Mouse (Mus musculus): ENCODE measurements around the gene Psen1. TPM values are rescaled to one million over a fixed set of nuclear protein-coding genes. Genes with fewer than 3 reads are reported as not detected.

The Psen1 gene
- total RNA-seq, 1 experiment from 2014 or later = 89.0 TPM

DNA sequence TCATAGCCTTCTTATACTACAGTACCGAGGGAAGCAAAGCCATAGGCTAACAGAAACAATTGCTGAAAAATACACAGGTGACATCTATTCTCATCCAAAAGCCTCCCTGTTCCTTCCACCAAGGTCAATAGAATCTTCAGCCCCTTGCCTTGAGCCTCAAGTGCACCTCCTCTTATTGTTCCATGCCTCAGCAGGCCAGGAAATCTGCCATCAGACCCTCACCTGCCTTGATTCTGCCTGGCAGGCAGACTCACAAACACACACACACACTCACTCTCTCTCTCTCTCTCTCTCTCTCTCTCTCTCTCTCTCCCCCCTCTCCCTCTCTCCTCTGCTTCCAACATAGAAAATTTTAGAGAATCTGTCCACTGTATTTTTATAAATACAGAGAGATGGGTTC, 31.5 kb downstream of the Psen1 start:
- no peak for ATAC-seq (ENCODE audit: extremely low read depth, insufficient number of reproducible peaks, low FRiP score, poor library complexity, severe bottlenecking)

DNA sequence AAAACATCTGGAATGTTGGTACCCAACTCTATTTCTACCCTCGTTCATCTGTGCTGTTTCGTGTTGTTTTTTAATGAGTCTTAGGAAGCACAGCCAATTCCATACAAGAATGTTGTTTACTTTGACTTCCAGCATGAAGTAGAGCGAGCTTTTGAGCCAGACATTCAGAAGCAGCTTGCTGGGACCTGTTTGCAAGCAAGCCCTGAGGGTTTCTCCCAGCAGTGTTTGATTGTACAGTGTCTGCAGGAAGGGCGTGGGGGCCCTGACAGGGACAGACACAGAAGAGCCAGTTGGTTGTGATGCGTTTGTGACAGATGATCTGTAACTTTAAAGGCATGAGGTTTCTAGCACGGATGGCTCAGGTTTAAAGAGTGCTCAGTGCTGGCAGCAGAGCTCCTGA, 33.3 kb downstream of the Psen1 start:
- no peak for ATAC-seq (ENCODE audit: extremely low read depth, insufficient number of reproducible peaks, low FRiP score, poor library complexity, severe bottlenecking)

DNA sequence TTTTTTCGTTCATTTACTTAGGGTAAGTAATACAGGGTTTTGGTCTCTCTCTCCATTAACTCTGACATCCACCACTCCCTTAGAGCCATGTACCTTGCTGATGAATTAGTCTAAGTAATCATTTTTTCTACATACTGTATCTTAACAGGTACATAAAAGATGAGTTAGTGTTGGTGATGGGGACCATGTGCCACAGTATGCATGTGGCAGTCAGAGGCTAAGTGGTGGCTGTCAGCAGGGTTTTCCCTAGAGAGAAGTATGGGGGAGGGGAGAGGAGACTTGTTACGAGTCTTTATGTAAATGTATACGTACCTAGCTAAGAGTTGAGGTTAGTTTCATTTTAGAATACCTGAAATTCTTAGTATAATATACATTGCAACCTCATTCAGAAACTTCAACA, 35.1 kb downstream of the Psen1 start:
- no peak for ATAC-seq (ENCODE audit: extremely low read depth, insufficient number of reproducible peaks, low FRiP score, poor library complexity, severe bottlenecking)

DNA sequence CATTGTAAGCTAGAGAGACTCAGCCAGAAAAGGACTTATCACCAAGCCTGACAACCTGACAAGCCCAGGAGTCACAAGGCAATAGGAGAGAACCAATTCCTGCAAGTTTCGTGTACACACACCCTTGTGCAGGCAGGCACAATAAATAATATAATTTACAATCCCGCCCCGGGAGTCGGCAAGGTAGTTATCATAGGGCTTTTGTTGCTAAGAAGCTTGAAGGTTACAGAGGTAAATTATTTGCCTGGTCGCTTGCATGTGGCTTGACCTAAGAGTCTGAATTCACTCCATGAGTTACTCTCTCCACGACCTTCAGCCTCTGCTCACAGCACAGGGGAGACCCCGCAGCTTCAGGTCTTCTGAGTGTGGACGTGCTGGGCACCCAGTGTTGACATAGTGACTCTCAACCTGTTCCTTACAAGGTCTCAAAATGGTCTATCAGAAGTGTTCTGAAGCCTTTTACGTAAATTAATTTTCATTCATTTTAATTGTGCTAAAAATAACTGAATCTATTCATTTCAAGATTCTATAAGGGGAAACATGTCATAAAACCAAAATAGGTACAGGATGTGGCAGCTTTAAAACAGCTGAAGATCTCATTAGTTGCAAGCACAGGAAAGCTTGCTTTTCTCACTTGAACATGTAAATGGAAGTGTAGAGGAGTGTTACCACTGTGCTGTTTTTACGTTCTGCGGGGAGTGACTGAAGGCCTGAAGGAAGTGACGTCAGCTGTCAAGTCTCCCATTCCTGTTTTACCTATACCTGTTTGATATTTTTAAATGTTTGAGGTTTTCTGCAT, 38.8 kb downstream of the Psen1 start:
- no peak for ATAC-seq (ENCODE audit: extremely low read depth, insufficient number of reproducible peaks, low FRiP score, poor library complexity, severe bottlenecking)

DNA sequence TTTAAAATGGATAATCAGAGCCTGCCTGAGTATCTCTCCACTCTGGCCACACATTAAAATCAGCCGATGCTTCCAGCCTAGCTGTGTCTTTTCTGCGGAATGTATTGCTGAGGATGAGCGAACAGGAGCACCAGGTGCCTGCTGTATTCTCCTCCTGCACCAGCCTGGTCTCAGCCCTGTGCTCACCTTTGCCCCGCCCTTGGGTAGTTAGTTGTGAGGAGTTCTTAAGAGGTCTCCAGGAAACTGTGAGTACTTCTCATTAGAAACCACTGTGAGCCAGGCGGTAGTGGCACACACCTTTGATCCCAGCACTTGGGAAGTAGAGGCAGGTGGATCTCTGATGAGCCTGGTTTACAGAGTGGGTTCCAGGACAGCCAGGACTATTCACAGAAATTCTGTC, 44.3 kb downstream of the Psen1 start:
- no peak for ATAC-seq (ENCODE audit: extremely low read depth, insufficient number of reproducible peaks, low FRiP score, poor library complexity, severe bottlenecking)

DNA sequence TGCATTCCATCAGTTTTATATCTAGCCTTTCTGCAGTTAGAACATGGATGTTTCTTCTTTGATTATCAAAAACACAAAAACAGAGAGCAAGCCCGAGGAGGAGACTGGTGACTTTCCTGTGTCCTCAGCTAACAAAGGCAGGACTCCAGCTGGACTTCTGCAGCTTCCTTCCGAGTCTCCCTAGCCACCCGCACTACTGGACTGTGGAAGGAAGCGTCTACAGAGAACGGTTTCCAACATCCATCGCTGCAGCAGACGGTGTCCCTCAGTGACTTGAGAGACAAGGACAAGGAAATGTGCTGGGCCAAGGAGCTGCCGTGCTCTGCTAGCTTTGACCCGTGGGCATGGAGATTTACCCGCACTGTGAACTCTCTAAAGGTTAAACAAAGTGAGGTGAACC, 46.1 kb downstream of the Psen1 start:
- no peak for ATAC-seq (ENCODE audit: extremely low read depth, insufficient number of reproducible peaks, low FRiP score, poor library complexity, severe bottlenecking)

DNA sequence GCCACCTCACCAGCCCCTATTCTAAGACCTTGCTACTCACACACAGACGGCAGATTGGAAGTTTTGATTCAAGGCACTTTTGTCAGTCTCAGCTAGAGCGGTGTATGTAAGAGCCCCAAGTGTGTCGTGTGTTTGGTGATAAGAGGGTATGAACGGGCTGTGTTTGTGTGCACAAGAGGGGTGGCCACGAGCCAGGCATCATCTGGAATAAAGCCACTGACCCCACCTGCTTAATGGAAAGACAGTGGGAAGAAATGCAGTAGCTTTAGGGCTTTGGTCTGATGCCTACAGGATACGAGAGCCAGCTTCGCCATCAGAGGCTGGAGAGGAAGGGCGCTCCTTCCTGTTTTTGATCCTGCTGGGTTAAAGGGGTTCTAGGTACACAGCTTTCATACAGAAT, 48.3 kb downstream of the Psen1 start:
- ATAC-seq (ENCODE audit: extremely low read depth, insufficient number of reproducible peaks, low FRiP score, poor library complexity, severe bottlenecking) = no peak

DNA sequence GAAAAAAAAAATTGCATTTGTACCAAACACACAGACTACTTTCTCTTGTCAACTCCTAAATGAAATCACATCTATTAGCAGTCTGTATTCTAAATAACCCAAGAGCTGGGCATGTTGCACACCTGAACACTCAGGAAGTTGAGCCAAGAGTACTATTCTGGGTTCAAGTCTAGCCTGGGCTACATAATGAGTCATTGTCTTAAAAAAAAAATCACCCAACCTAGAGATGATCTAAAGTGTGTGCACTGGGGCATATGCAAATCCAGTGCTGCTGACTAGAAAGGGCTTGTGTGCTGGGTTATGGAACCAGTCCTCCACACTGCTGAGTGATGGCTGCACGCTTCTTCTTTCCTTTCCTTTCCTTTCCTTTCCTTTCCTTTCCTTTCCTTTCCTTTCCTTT, 50.7 kb downstream of the Psen1 start:
- ATAC-seq (ENCODE audit: extremely low read depth, insufficient number of reproducible peaks, low FRiP score, poor library complexity, severe bottlenecking) = no peak

DNA sequence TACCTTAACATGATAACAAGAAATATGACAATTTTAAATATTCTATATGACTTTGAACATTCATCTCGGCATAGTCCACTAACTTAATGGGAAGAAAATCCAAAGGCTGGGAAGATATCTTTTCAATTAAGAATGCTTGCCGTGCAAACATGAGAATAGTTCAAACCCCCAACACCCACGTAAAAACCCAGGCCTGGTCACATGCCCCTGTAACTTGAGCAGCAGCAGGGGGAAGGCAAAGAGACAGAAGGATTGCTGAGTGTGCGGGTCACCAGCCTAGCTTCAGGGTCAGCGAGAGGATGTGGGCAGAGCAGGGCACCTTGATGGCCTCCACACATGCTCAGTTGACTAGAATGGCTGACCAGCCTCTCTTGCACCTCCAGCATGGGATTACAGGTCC, 53.8 kb downstream of the Psen1 start:
- no peak for ATAC-seq (ENCODE audit: extremely low read depth, insufficient number of reproducible peaks, low FRiP score, poor library complexity, severe bottlenecking)

DNA sequence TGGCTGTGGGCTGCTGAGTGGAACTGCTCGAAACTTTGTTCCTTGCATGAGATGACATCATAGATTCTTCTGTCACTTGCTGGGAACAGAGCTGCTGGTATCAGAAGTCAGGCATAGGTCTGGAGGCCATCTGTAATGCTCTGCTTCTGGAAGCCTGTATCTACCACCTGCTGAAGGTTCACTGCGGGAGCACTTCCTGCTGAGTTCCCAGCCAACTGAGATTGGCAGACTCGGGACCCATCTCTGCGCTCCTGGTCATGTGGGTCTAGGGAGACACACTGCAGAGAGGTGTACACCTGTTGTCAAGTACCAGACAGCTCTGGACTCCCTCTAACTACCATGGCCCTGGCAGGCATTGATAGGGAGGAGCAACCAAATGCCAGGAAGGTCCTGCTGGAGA, 54.9 kb downstream of the Psen1 start:
- ATAC-seq (ENCODE audit: extremely low read depth, insufficient number of reproducible peaks, low FRiP score, poor library complexity, severe bottlenecking) = no peak

DNA sequence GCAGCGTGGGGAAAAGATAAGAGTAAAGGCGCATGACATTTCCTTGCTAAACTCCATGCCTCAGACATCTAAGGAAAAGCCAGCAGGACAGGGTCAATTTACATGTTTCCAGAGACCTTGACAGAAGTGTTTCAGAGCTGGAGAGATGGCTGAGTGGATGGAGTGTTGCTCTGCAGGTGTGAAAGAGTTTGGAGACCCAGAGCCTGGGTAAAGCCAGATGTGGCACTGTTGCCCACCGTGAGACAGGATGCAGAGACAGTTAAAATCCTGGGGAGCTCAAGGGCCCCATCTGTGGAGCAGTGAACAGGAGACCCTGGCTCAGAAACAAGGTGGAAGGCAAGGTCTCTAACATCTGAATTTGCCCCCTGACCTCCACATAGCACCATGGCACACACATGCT, 55.8 kb downstream of the Psen1 start:
- ATAC-seq (ENCODE audit: extremely low read depth, insufficient number of reproducible peaks, low FRiP score, poor library complexity, severe bottlenecking) = no peak

DNA sequence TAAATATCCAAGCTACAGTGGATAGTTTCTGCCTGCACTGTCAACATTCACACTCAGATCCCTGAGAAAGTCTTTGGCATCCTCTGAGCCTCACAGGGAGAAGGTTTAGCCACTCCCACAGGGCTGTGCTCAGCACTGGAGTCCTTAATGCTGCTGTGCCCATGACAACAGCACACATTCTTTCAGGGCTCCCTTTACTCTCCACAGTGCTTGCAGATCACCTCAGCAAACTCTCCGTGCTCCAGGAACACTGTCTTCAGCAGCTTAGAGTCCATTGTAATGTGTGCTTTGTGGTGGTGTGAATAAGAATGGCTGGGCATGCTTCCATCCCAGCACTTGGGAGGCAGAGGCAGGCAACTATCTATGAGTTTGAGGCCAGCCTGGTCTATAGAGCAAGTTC, 61.2 kb downstream of the Psen1 start:
- no peak for ATAC-seq (ENCODE audit: extremely low read depth, insufficient number of reproducible peaks, low FRiP score, poor library complexity, severe bottlenecking)

DNA sequence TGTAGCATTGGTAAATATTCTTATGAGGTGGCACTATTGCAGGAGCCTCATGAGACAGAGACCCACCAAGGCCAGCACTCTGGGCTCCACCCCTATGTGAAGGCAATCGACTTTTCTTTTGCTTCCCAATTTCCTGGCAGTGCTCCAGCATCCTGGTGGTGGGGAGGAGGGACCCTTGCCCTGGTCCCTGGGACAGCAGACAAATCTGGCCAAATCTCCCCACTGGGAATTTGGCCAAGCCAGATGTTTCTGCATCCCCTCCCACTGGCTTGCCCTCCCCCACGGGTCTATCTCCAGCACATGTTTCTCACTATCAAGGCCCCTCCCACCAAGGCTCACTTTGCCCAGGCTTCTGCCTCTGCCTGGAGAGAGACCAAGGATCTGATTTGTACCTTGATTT, 64.5 kb downstream of the Psen1 start:
- no peak for ATAC-seq (ENCODE audit: extremely low read depth, insufficient number of reproducible peaks, low FRiP score, poor library complexity, severe bottlenecking)

DNA sequence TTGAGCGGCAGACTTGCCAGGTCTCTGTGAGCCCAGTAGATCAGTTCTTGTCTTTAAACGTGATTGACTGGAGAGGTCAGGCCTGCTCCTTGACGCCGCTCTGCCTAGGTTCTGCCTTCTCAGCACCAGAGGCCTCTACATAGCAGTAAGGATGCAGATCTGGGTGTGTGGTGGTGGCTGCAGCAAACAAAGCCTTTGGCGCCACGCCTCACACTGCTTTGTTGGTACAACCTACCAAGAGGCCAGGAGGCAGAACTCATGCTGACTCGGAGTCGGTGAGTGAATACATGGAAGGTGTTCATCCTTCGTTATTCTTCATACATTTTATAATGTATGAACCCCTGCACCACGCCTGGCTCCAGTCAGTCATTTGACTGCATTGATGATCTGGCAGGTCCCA, 70.8 kb downstream of the Psen1 start:
- no peak for ATAC-seq (ENCODE audit: extremely low read depth, insufficient number of reproducible peaks, low FRiP score, poor library complexity, severe bottlenecking)

DNA sequence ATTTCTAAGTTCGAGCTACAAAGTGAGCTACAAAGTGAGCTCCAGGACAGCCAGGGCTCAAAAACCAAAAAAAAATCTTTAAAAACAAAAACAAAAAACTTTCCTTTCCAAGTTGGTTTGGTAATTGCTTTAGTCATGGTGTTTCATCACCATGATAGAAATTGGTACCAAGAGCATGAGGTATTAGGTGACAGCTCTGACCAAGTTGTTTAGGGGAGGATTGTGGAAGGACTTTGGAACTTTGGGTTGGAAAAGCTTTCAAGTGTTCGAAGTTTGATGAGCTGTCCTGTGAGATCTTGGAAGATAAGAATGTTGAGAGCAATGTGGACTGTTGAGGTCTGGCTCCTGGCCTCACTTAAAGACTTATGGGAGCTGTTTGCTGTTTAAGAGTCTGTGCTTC, 72.2 kb downstream of the Psen1 start:
- ATAC-seq (ENCODE audit: extremely low read depth, insufficient number of reproducible peaks, low FRiP score, poor library complexity, severe bottlenecking) = no peak

DNA sequence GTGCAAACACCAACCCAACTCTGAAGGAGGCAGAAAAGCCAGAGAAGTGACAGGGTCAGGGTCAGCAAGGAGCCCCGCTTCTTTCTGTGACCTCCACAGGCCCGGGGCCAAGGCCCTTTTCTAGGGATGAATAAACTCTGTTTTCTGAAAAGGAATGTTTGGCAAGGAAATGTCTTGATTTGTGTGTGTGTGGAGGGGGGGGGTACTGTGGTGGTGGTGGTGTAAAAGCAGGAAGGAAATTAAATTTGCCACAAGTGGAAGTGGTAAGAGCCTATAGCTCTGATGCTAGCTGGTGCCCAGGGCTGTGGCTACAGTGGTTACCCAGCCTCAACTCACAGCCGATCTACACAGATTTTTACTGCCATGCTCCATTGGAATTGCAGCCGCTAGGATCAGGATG, 74.8 kb downstream of the Psen1 start:
- ATAC-seq (ENCODE audit: extremely low read depth, insufficient number of reproducible peaks, low FRiP score, poor library complexity, severe bottlenecking) = no peak

DNA sequence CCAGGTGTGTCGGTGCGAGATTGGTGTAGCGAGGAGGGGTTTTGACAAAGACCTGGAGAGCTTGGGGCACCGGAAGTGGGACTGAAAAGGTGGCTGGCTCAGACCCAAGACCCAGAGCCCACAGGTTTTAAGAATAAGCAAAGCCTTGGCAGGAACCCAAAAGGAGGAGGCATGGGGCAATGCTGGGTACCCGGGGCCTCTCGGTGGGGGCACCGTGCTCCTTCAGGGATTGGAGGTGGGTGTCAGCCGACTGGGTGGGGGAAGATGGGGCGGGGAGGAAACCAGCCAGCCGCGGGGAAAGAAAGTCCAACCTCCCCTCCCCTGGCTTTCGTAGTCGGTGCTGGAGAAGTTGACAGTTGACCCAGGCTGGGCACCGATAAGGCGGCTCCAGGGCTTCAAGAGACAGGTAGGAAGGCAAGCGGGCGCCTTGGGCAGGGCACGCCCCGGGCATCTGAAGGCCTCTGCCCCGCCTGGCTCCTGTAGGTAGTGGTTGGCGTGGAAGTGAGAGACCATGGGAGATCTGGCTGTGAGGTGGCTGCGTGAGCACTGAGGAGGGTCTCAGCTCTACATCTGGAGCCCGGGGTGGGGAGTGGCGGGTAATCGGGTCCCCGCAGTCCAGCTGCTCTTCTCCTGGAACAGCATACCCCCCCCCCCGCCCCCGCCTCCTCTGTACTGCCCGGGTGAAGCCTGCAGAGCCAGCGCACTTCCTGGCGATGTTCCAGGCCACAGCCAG, 75.5 kb downstream of the Psen1 start, which contains the start of gene Papln:
Papln (plus strand) TSS at position 324 of the 733 bp plus-strand sequence.
- ATAC-seq (ENCODE audit: extremely low read depth, insufficient number of reproducible peaks, low FRiP score, poor library complexity, severe bottlenecking) = 0 out of 2 replicates have a peak, but pooled peaks have one; percentile 18

DNA sequence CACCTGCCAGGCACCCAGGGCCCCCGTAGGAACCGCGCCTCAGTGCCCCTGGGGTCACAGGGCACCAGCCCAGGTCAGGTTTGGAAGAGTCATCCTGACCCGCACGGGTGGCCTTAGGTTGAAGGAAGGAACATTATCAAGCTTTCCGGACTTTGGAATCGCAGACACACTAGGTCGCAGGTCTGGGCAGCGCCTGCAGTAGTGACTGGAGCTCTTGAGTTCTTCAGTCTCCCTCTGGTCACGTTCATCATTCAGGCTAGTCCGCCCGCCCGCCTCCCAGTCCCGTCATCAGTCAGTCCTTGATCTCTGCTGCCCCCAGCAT, 76.1 kb downstream of the Psen1 start:
- no peak for ATAC-seq (ENCODE audit: extremely low read depth, insufficient number of reproducible peaks, low FRiP score, poor library complexity, severe bottlenecking)

DNA sequence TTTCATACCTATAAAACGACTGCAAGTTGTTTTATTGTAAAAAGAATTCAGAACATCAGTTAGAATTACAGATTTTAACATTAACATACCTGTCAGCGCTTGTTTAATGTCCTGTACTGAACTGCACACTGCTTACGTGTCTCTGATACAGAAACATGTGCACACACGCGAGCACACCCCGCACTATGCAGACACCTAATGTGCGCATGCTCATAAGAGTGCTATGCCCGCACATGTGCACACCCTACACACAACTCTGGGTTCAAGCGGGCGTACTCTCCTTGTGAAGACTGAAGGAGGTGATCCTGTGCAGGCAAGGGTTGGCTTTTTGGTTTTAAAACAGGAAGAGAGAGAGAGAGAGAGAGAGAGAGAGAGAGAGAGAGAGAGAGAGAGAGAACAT, 76.6 kb downstream of the Psen1 start:
- no peak for ATAC-seq (ENCODE audit: extremely low read depth, insufficient number of reproducible peaks, low FRiP score, poor library complexity, severe bottlenecking)

DNA sequence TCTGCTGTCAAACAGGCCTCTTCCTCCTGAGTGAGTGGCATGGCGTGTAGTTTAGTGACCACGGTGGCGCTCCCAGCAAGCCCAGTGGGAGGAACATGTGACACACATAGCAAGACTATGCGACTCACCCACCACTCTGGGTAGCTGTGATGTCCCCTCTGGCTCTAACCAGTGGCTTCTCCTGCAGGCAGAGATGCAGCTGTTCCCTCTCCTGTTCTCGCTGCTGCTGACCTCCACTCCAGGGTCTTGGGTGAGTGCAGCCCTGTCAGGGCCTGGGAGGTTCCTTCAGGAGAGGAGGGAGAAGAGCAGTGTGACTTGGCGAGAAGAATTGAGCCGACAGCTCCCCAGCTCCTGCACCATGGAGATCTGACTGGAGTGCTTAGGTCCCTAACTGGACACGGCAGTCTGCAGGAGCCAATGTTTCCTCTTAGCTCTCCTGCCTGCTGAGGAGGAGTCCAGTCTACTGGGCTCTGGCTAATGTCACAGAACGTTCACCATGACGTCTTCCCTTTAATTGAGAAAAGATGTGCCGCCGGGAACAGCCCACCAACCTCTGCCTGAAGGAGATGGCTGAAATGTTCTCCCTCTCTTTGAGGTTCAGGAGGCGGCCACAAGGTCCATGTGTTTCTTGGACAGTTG, 78.1 kb downstream of the Psen1 start:
- ATAC-seq (ENCODE audit: extremely low read depth, insufficient number of reproducible peaks, low FRiP score, poor library complexity, severe bottlenecking) = no peak

All from neutrophil, adult 5-6 weeks (primary cell).